Mouse (Mus musculus) right cerebral cortex, postnatal 25 days (tissue): ENCODE results near the gene Gm20388.

Source experiments
- DNase-seq: peaks from one replicate; pipeline ENCODE4 v3.0.0; 2022

The Gm20388 gene

GRCm38 (mm10) chr8:123826758-123827157 lies 3916.1 kb downstream of the Gm20388 start:
- no peak for DNase-seq

- DNase-seq: no peak
Measured at GRCm38 (mm10) chr8:123827523-123827922, 3916.9 kb downstream of the Gm20388 start.

GRCm38 (mm10) chr8:123832757-123833156 lies 3922.1 kb downstream of the Gm20388 start:
- no peak for DNase-seq

GRCm38 (mm10) chr8:123835451-123835850 lies 3924.8 kb downstream of the Gm20388 start:
- peak; percentile 64 for DNase-seq

GRCm38 (mm10) chr8:123836354-123836753 lies 3925.7 kb downstream of the Gm20388 start:
- DNase-seq: no peak

- DNase-seq: no peak
Measured at GRCm38 (mm10) chr8:123838496-123838895, 3927.9 kb downstream of the Gm20388 start.

- DNase-seq: peak; percentile 81
Measured at GRCm38 (mm10) chr8:123840578-123841345, 3930.1 kb downstream of the Gm20388 start.

- DNase-seq: no peak
Measured at GRCm38 (mm10) chr8:123842086-123842485, 3931.4 kb downstream of the Gm20388 start.

- DNase-seq: no peak
Measured at GRCm38 (mm10) chr8:123844341-123844740, 3933.7 kb downstream of the Gm20388 start.

- DNase-seq: no peak
Measured at GRCm38 (mm10) chr8:123845114-123845513, 3934.5 kb downstream of the Gm20388 start.

- no peak for DNase-seq
Measured at GRCm38 (mm10) chr8:123845991-123846390, 3935.3 kb downstream of the Gm20388 start.

- DNase-seq: no peak
Measured at GRCm38 (mm10) chr8:123846509-123846908, 3935.9 kb downstream of the Gm20388 start.

GRCm38 (mm10) chr8:123847546-123847945 lies 3936.9 kb downstream of the Gm20388 start:
- DNase-seq: no peak

- no peak for DNase-seq
Measured at GRCm38 (mm10) chr8:123849352-123849751, 3938.7 kb downstream of the Gm20388 start.

GRCm38 (mm10) chr8:123851590-123851989 lies 3940.9 kb downstream of the Gm20388 start:
- DNase-seq: no peak

- no peak for DNase-seq
Measured at GRCm38 (mm10) chr8:123854252-123854651, 3943.6 kb downstream of the Gm20388 start.

- DNase-seq: no peak
Measured at GRCm38 (mm10) chr8:123854733-123855475, 3944.3 kb downstream of the Gm20388 start.

- no peak for DNase-seq
Measured at GRCm38 (mm10) chr8:123857361-123857760, 3946.7 kb downstream of the Gm20388 start.

GRCm38 (mm10) chr8:123858574-123858940 lies 3947.9 kb downstream of the Gm20388 start:
- no peak for DNase-seq

- DNase-seq: peak; percentile 92
Measured at GRCm38 (mm10) chr8:123858941-123859647, 3948.5 kb downstream of the Gm20388 start.

GRCm38 (mm10) chr8:123859648-123860259 lies 3949.1 kb downstream of the Gm20388 start, which contains the start of gene Ccsap:
TSS of gene Ccsap (minus strand) at chr8:123860209.
- peak; percentile 79 for DNase-seq

- no peak for DNase-seq
Measured at GRCm38 (mm10) chr8:123860386-123860785, 3949.7 kb downstream of the Gm20388 start.

GRCm38 (mm10) chr8:123865786-123866185 lies 3955.1 kb downstream of the Gm20388 start:
- no peak for DNase-seq
